Mouse (Mus musculus): ENCODE data around the gene Opcml.

The Opcml gene

GRCm38 (mm10) chr9:28003131-28003530 is 212.6 kb downstream of the Opcml start:
- no peak for DNase-seq (ENCODE audit: low spot score in 2 of 2)

DNA sequence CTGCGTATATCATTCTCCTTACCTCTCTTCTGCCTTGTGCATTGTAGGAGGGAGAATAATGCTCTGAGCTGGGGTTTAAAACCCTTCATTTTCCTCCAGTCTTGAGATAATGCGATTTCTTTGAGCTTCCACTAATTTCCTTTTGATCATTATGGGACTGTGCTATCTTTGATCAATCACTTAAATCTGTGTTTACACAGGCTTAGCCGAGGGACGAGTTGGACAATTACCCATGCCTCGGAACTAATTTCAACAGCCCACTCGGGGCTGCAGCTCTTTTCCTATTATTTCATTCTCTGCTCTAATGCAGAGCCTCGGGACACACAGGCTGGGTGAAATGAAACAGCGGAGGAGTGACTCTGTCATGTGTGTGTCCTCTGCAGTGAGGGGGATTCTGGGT is 220.9 kb downstream of the Opcml start:
- DNase-seq (ENCODE audit: low spot score in 2 of 2) = no peak

DNA sequence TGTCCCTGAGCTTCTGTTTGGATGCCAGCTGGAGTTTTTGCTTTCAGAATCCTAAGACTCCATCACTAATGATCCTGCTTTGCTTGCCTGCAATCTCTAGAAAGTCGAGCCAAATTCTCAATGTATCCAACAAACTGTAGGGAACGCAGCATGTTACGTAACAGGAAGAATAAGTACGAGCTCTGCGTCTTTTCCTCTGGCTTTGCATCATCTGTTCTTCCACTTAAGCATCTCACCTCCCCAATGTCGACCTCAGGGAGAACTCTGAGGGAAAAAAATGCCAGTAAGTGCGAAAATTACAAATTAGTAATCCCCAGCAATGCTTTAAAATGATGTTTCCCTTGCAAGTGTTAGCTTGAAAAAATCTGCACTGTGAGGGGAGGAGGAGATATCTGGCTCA is 222.1 kb downstream of the Opcml start:
- no peak for DNase-seq (ENCODE audit: low spot score in 2 of 2)

- DNase-seq (ENCODE audit: low spot score in 2 of 2) = no peak
These were observed 222.6 kb downstream of the Opcml start for GRCm38 (mm10) chr9:28013192-28013591.

- DNase-seq (ENCODE audit: low spot score in 2 of 2) = no peak
These were observed 237.6 kb downstream of the Opcml start for GRCm38 (mm10) chr9:28028156-28028555.

DNA sequence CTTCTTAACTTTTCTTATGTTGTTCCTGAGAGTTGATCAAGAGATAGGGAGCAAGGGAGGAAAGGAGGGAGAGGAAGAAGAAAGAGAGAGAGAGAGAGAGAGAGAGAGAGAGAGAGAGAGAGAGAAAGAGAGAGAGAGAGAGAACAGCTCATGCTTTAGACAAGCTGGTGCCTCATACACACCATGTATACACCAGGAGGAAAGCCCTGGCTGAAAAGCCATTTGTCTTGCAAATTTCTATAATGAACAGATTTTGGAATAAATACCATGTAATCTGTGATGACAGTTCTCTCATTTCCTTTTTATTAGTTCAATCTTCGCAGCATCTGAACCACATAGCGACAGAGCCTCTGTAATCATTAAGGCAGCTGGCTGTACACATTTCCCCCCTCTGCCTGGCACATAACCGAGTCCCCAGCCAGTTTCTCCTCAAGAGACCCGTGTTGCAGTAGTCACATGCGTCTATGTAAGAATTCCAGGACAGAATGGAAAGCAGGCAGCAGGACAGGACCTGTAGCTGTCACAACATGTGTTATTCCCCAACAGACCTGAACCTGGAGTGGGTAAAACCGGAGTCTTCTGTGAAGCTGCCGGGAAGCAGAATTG is 238.3 kb downstream of the Opcml start:
- DNase-seq (ENCODE audit: low spot score in 2 of 2) = no peak

- no peak for DNase-seq (ENCODE audit: low spot score in 2 of 2)
These were observed 258.6 kb downstream of the Opcml start for GRCm38 (mm10) chr9:28049157-28049556.

DNA sequence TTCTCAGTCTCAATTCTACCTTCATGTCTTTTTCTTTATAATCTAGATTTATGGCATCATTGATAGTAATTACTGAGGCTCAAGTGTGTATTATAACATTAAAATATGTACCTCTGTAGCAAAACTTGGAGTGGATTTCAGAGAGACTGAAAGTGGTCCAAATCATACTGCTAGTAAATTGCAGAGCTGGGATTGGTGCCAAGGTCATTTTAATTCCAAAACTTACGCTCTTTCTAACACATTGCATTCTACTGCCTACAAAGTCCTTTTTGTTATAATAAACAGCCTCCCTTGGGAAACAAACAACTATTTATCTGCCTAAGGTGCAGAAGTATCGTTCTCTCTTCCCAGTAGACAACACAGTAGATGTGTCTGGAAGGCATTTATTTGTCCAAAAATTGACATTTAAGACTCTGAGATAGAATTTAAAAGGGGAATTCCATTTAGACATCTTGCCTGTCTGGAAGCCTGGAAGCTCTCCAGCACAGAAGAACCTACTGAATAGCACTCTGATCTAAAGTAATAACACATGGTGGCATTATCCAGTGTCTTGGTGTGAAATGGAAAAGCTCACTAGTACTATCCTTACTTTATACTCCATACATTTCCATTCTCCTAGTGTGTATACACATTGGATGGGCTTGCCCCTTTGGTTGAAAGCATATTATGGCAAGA is 266.7 kb downstream of the Opcml start:
- no peak for DNase-seq (ENCODE audit: low spot score in 2 of 2)

DNA sequence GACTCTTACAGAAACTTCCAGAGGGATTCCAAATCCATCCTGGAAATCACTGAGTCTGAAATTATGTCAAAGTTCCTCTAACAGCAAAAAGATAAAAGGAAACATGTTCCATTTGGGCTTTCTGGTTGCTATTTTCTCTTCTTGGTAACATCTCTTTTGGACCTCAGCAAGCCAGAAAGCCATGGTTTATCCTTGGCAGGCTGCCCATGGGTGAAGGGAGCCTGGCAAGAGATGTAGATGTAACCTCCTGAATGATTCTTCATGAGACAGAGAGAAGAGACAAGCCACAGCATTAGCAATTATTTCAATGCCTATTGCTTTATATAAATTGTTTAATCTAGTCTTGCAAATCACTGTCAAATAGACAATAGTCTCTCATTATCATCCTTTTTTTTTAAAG is 274.6 kb downstream of the Opcml start:
- peak in 1 of 2 experiments; percentile 32 for DNase-seq (ENCODE audit: low spot score in 2 of 2)

GRCm38 (mm10) chr9:28080694-28081093 is 290.1 kb downstream of the Opcml start:
- DNase-seq (ENCODE audit: low spot score in 2 of 2) = no peak

DNA sequence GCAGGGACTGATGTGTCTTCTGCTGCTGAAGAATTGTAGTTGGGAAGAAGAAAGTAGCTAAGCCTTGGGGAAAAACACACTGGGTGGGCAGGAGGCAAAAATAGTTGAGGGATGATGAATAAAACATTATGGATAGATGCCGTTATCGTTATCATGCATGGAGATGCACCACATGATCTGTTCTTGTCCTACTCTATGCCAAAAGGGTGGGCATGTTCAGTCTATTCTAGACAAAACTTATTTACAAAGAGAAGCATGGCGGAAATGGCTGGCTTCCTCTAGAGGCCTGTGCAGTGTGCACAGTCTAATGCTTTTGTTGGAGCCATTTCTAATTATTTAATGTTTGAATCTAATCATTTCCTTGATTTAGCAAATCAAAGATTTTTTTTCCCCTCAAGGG is 293.2 kb downstream of the Opcml start:
- DNase-seq (ENCODE audit: low spot score in 2 of 2) = no peak

DNA sequence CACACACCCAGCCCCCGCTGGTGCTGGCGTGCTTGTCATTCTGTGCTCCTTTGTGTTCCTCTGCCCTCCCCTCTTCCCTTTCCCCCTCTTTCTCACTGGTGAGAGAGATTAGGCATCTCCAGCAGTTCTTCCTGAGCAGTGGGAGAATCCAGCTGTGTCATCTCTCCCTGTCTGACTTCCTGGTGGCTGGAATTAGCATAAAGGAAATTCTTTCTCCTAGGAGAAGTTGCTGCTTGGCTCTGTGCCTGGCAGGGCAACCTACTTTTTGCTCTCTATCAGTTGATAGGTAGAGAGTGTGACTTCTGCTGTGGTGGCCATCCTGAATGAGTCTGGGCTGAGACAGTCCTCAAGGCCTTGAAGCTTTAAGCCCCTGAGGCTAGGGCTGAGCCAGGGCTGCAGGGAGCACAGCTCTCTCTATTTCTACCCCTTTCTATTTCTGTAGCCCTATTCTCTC is 293.7 kb downstream of the Opcml start:
- DNase-seq (ENCODE audit: low spot score in 2 of 2) = peak in 1 of 2 experiments; percentile 11

- DNase-seq (ENCODE audit: low spot score in 2 of 2) = no peak
These were observed 300.8 kb downstream of the Opcml start for GRCm38 (mm10) chr9:28091395-28091794.

- DNase-seq (ENCODE audit: low spot score in 2 of 2) = no peak
These were observed 304.1 kb downstream of the Opcml start for GRCm38 (mm10) chr9:28094722-28095121.

GRCm38 (mm10) chr9:28096204-28096603 is 305.6 kb downstream of the Opcml start:
- DNase-seq (ENCODE audit: low spot score in 2 of 2) = no peak

GRCm38 (mm10) chr9:28101981-28102380 is 311.4 kb downstream of the Opcml start:
- no peak for DNase-seq (ENCODE audit: low spot score in 2 of 2)

GRCm38 (mm10) chr9:28121858-28122257 is 331.3 kb downstream of the Opcml start:
- no peak for DNase-seq (ENCODE audit: low spot score in 2 of 2)

DNA sequence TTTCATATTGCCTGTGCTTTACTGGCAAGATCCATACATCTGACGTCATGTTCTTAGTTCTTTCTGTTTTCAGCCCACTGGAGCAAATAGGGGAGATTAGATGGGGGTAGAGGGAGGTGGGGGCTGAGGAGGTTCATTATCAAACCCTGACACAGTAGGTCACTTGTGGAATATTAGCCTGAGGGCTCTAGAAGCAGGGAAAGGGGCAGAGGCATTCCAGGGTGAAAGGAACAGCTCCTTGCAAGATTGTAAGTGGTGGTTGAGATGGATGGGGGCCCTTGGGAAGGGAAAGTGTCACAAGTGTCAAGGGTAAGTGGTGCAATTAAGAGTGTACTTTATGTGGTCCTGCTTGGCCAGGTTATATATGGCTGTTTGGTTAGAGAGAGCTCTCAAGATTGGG is 338.2 kb downstream of the Opcml start:
- DNase-seq (ENCODE audit: low spot score in 2 of 2) = no peak

DNA sequence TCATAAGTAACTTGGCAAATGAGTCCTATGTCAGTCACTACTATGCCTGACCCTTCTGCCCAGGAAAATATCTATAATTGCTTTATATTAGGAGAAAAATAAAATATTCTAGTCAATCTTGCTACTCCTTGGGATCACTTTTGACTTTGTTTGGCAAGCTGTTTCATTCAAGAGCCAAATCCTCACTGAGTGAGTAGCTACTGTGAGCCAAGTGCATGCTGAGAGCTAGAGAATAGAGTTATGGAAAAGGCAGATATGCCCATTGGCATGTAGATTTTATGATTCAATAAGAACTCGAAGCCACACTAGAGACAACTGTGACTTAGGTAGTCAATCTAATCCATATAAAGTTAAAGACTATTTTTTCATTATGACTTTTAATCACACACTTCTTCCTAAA is 340.9 kb downstream of the Opcml start:
- DNase-seq (ENCODE audit: low spot score in 2 of 2) = no peak

GRCm38 (mm10) chr9:28136614-28137013 is 346.0 kb downstream of the Opcml start:
- DNase-seq (ENCODE audit: low spot score in 2 of 2) = no peak

DNA sequence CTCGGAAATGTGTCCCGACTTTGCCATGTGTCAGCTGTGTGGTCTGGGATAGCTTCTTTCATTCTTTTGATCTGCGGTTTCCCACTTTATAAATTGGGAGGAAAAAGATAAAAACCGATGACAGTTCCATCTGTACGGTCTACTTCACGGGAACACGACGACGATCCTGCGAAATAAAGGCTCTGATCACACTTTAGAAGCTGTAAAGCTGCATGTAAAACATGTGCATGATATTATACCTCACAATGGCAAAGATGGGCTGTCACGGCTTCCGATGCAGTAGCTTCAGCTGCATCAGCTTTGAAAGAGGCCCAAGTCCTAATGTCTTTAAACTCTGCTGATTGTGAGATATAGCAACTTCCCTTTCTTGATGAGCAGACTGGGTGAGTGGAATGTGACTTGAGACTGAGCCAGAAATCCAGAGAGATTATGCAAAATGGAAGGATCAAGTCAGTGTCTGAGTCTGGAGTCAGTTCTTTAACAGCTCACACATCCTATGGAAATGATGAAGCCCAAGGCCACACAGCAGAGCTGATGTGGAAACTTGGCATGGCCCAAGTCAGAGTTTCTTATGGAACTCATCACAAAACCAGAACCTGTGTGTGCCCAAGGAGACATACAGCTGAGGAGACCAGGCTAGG is 349.5 kb downstream of the Opcml start:
- no peak for DNase-seq (ENCODE audit: low spot score in 2 of 2)

DNA sequence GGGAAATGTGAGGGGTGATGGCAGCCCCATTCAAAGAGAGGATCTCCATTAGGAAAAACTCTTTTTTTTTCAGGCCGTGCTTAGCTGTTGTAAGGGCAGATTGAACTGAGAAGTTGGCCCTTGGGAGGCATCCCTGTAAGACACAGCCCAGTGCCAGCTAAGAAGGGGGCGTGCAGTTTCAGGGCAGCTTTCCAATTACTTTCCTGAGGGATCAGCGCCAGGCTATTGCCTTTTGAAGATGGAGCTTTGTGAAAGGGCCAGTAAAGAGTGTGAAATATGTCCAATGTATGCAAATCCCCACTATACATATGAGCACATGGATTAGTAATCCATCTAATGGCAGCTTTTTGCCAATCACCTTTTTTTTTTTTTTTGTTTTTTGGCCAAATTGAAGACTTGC is 358.9 kb downstream of the Opcml start:
- DNase-seq (ENCODE audit: low spot score in 2 of 2) = peak in 1 of 2 experiments; percentile 11

GRCm38 (mm10) chr9:28153748-28154147 is 363.2 kb downstream of the Opcml start:
- no peak for DNase-seq (ENCODE audit: low spot score in 2 of 2)
